Mouse (Mus musculus) CH12.LX (cell line): Measurements from ENCODE around the gene Zfhx3. TPM values are rescaled to one million over a fixed set of nuclear protein-coding genes. Genes with fewer than 3 reads are reported as not detected.

Experiments
- DNase-seq: peaks from one replicate; pipeline ENCODE4 v3.0.0-alpha.2; 2013; ENCODE audit errors: extremely low read depth
- H3K27ac ChIP-seq: 2 replicates; pipeline ENCODE4 v1.5.1; 2012; ENCODE audit warnings: low read depth, mild to moderate bottlenecking, control low read depth, moderate library complexity; ENCODE audit not compliant: insufficient read depth
- H3K27me3 ChIP-seq: replicated peaks from 2 replicates; pipeline ENCODE3; 2012; ENCODE audit warnings: inconsistent platforms
- H3K36me3 ChIP-seq, 2 experiments: replicated peaks in 1 of 2; 2 replicates each; pipeline versions ENCODE3 to v1.6.1; 2012; ENCODE audit warnings: inconsistent platforms in 1 of 2, low read length in 1 of 2, mild to moderate bottlenecking in 1 of 2, mixed read lengths in 1 of 2, moderate library complexity in 1 of 2; ENCODE audit not compliant: control insufficient read depth in 1 of 2, insufficient read depth in 1 of 2
- H3K4me1 ChIP-seq, 2 experiments: 2 replicates each; pipeline ENCODE4 v1.6.1; 2012; ENCODE audit warnings: inconsistent platforms in 1 of 2, moderate library complexity in 1 of 2; ENCODE audit not compliant: insufficient read depth in 2 of 2, control insufficient read depth in 1 of 2
- H3K4me2 ChIP-seq: 2 replicates; pipeline ENCODE4 v1.6.1; 2012; ENCODE audit warnings: low read depth, mild to moderate bottlenecking, control low read depth; ENCODE audit not compliant: poor library complexity, insufficient read depth, severe bottlenecking
- H3K4me3 ChIP-seq, 3 experiments: fragments of 150-350 bp in 1 of 3; sonication (generic) in 1 of 3; replicated peaks in 1 of 3; 2 replicates each; pipeline versions ENCODE3 to v1.5.1; 2011 to 2012; ENCODE audit warnings: low read depth in 2 of 3, low read length in 2 of 3, mild to moderate bottlenecking in 2 of 3, moderate library complexity in 2 of 3, control low read depth in 1 of 3, improper control_type of control experiment in 1 of 3, inconsistent platforms in 1 of 3, mixed read lengths in 1 of 3; ENCODE audit not compliant: poor library complexity in 1 of 3
- H3K79me2 ChIP-seq: replicated peaks from 2 replicates; pipeline ENCODE4 v1.6.1; 2012; ENCODE audit warnings: mild to moderate bottlenecking, moderate library complexity; ENCODE audit not compliant: control insufficient read depth, poor library complexity, insufficient read depth, severe bottlenecking; ENCODE audit errors: extremely low read depth
- H3K9ac ChIP-seq: 2 replicates; pipeline ENCODE4 v1.6.1; 2012; ENCODE audit warnings: low read depth, mild to moderate bottlenecking, control low read depth, moderate library complexity; ENCODE audit not compliant: insufficient read depth
- H3K9me3 ChIP-seq: replicated peaks from 2 replicates; pipeline ENCODE3; 2012; ENCODE audit warnings: low read length, inconsistent platforms, mixed read lengths
- BHLHE40 ChIP-seq: IDR thresholded peaks from 2 replicates; pipeline ENCODE4 v1.6.1; 2011; ENCODE audit warnings: mild to moderate bottlenecking, low read depth, low read length, improper control_type of control experiment
- CHD1 ChIP-seq: IDR thresholded peaks from 2 replicates; pipeline ENCODE4 v1.6.1; 2012; ENCODE audit warnings: low read depth, low read length, improper control_type of control experiment, inconsistent platforms
- CHD2 ChIP-seq: IDR thresholded peaks from 2 replicates; pipeline ENCODE4 v1.6.1; 2011; ENCODE audit warnings: low read length, improper control_type of control experiment
- CTCF ChIP-seq, 2 experiments: IDR thresholded peaks in 1 of 2; conservative IDR thresholded peaks in 1 of 2; 2 replicates each; pipeline ENCODE4 v1.5.1; 2011 to 2012; ENCODE audit warnings: low read depth in 2 of 2, low read length in 2 of 2, improper control_type of control experiment in 1 of 2, inconsistent platforms in 1 of 2, mild to moderate bottlenecking in 1 of 2, moderate library complexity in 1 of 2
- E2F4 ChIP-seq: IDR thresholded peaks from 2 replicates; pipeline ENCODE4 v1.6.1; 2011; ENCODE audit warnings: low read depth, low read length, improper control_type of control experiment; ENCODE audit not compliant: insufficient replicate concordance
- EP300 ChIP-seq: IDR thresholded peaks from 2 replicates; pipeline ENCODE4 v1.6.1; 2011; ENCODE audit warnings: low read length, improper control_type of control experiment
- GABPA ChIP-seq: IDR thresholded peaks from 2 replicates; pipeline ENCODE4 v1.6.1; 2012; ENCODE audit warnings: low read depth, low read length, improper control_type of control experiment, inconsistent platforms; ENCODE audit not compliant: insufficient replicate concordance
- HCFC1 ChIP-seq: IDR thresholded peaks from 2 replicates; pipeline ENCODE4 v1.6.1; 2012; ENCODE audit warnings: low read depth, mild to moderate bottlenecking, inconsistent platforms, low read length, improper control_type of control experiment
- MAFK ChIP-seq: IDR thresholded peaks from 2 replicates; pipeline ENCODE4 v1.6.1; 2011; ENCODE audit warnings: low read length, improper control_type of control experiment; ENCODE audit not compliant: insufficient replicate concordance
- MAX ChIP-seq: IDR thresholded peaks from 2 replicates; pipeline ENCODE4 v1.6.1; 2011; ENCODE audit warnings: low read length, improper control_type of control experiment
- MAZ ChIP-seq: IDR thresholded peaks from 2 replicates; pipeline ENCODE4 v1.6.1; 2012; ENCODE audit warnings: low read depth, mild to moderate bottlenecking, inconsistent platforms, low read length, improper control_type of control experiment, moderate library complexity
- MXI1 ChIP-seq: IDR thresholded peaks from 2 replicates; pipeline ENCODE4 v1.6.1; 2011; ENCODE audit warnings: mild to moderate bottlenecking, low read depth, low read length, improper control_type of control experiment
- NELFE ChIP-seq: IDR thresholded peaks from 2 replicates; pipeline ENCODE4 v1.6.1; 2011; ENCODE audit warnings: low read depth, low read length, improper control_type of control experiment
- NRF1 ChIP-seq: IDR thresholded peaks from 2 replicates; pipeline ENCODE4 v1.6.1; 2014; ENCODE audit warnings: low read depth, mild to moderate bottlenecking, inconsistent platforms, low read length, improper control_type of control experiment, moderate library complexity
- PAX5 ChIP-seq: IDR thresholded peaks from 2 replicates; pipeline ENCODE4 v1.6.1; 2012; ENCODE audit warnings: low read length, inconsistent platforms, mixed read lengths
- POLR2A ChIP-seq: IDR thresholded peaks from 2 replicates; pipeline ENCODE4 v1.6.1; 2011; ENCODE audit warnings: low read depth, mild to moderate bottlenecking, improper control_type of control experiment, low read length
- TCF12 ChIP-seq: IDR thresholded peaks from 2 replicates; pipeline ENCODE4 v1.6.1; 2014; ENCODE audit warnings: low read depth, mild to moderate bottlenecking, inconsistent platforms, low read length, improper control_type of control experiment
- USF2 ChIP-seq: conservative IDR thresholded peaks from 2 replicates; pipeline ENCODE4 v1.6.1; 2011; ENCODE audit warnings: low read depth, low read length, improper control_type of control experiment
- ZMIZ1 ChIP-seq: IDR thresholded peaks from 2 replicates; pipeline ENCODE4 v1.6.1; 2012; ENCODE audit warnings: low read depth, mild to moderate bottlenecking, inconsistent platforms, low read length, improper control_type of control experiment
- dilution Hi-C: fragments of 300-500 bp; cut with MboI; formaldehyde crosslinking; loops from 2 replicates; pipeline ENCODE4 v1.14.3; 2020; ENCODE audit warnings: low sequenced_read_pairs; ENCODE audit not compliant: extremely low pct_unique_long_range_greater_than_20kb, extremely low pct_ligation_motif_present
- in situ Hi-C: fragments of 300-500 bp; cut with MboI; formaldehyde crosslinking; loops from 3 replicates; pipeline ENCODE4 v1.14.3; 2019; ENCODE audit warnings: low sequenced_read_pairs, low pct_ligation_motif_present, low pct_unique_long_range_greater_than_20kb, mixed read lengths
- polyA plus RNA-seq: library from polyadenylated mRNA; unstranded; fragments of >175 nt; gene quantifications from 2 replicates; pipeline ENCODE4 v1.2.1, GENCODE M21; 2012; ENCODE audit warnings: low read depth; ENCODE audit not compliant: insufficient read length
- total RNA-seq, 2 experiments: library from RNA; depleted of rRNA; stranded (reverse); fragments of 300-350 nt in 1 of 2; fragments of >200 nt in 1 of 2; gene quantifications; 2 replicates each; pipeline ENCODE4 v1.2.3; 2012 to 2014

The Zfhx3 gene
- total and polyA plus RNA-seq, 3 experiments = 0.05 to 0.76 (median 0.68) TPM

DNA sequence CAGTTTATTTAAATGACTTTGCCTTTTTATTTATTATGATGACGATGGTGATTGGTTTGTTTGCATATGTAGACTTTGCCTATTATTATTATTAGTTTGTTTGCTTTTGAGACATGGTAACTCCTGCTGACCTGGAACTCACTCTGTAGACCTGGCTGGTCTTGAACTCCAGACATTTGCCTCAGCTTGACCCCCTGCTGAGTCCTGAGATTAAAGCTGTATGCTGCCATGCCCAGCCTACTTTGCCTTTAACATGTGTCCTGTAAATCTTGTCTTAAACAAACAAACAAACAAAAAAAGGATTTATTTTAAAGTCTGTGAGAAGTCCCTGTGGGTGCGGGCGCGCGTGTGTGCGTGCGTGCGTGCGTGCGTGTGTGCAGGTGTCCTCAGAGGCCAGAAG is 783.2 kb downstream of the Zfhx3 start:
- Histone ChIP-seq H3K4me1 (peaks cover 5 to 38% of the 10 kb centered on the region in 2 experiments), H3K4me2 (no peak overlapping the region), H3K9ac (no peak overlapping the region), H3K27me3 (no peaks in the 10 kb centered on the region), H3K4me3 (no peak overlapping the region), H3K79me2 (no peaks in the 10 kb centered on the region), H3K9me3 (no peaks in the 10 kb centered on the region), H3K36me3 (no peaks in the 10 kb centered on the region), H3K27ac (no peak overlapping the region)
- DNase-seq = no peak
- in situ Hi-C loops (no loop called here), dilution Hi-C loops (no loop called here)
- TF ChIP-seq PAX5 (no peak), MAX (no peak), EP300 (no peak), CHD1 (no peak), ZMIZ1 (no peak), E2F4 (no peak), CTCF (conservative IDR thresholded peaks at IDR 0.05 in 1 of 2, IDR thresholded peaks at IDR 0.05 in 1 of 2; ENCODE audit: low read depth in 2 of 2, low read length in 2 of 2) (no peak), GABPA (no peak), NELFE (no peak), TCF12 (no peak), USF2 (no peak), MAZ (no peak), CHD2 (no peak), MAFK (no peak), MXI1 (no peak), NRF1 (no peak), BHLHE40 (no peak), HCFC1 (no peak)

- in situ Hi-C loops (no loop called here), dilution Hi-C loops (no loop called here)
- Histone ChIP-seq H3K27ac (no peak overlapping the region), H3K9ac (no peak overlapping the region), H3K36me3 (no peaks in the 10 kb centered on the region), H3K4me2 (no peak overlapping the region), H3K4me3 (no peak overlapping the region), H3K27me3 (no peaks in the 10 kb centered on the region), H3K9me3 (no peaks in the 10 kb centered on the region), H3K4me1 (peaks cover 5 to 37% of the 10 kb centered on the region in 2 experiments), H3K79me2 (no peaks in the 10 kb centered on the region)
- no peak for DNase-seq
- TF ChIP-seq POLR2A (no peak), TCF12 (no peak), CTCF (conservative IDR thresholded peaks at IDR 0.05 in 1 of 2, IDR thresholded peaks at IDR 0.05 in 1 of 2; ENCODE audit: low read depth in 2 of 2, low read length in 2 of 2) (no peak)
These were observed 784.2 kb downstream of the Zfhx3 start for GRCm38 (mm10) chr8:108726541-108727241.
